Mouse (Mus musculus): ENCODE results near the gene Dab2. TPM values are rescaled to one million over a fixed set of nuclear protein-coding genes. Genes with fewer than 3 reads are reported as not detected.
A peak's percentile ranks its signal among the peaks of the same experiment; 100 is the strongest.

Dab2 gene
- polyA plus RNA-seq, 1 experiment from 2014 or later: 20.5 TPM

GRCm38 (mm10) chr15:6331380-6331779 lies 31.8 kb downstream of the Dab2 start:
- Histone ChIP-seq H3K9ac (replicated peaks) (no peak overlapping the region), H3K27me3 (no peaks in the 10 kb centered on the region), H3K9me3 (no peaks in the 10 kb centered on the region), H3K4me2 (replicated peaks) (no peak overlapping the region), H3K4me3 (replicated peaks) (no peak overlapping the region), H3K36me3 (no peaks in the 10 kb centered on the region), H3K4me1 (replicated peaks) (no peaks in the 10 kb centered on the region), H3K27ac (no peak overlapping the region)
- no peak for ATAC-seq
- 88% methylated on average over 2 of the region's 2 CpGs for WGBS

- Histone ChIP-seq H3K36me3 (no peaks in the 10 kb centered on the region), H3K4me2 (replicated peaks) (no peak overlapping the region), H3K4me3 (replicated peaks) (no peak overlapping the region), H3K9ac (replicated peaks) (no peak overlapping the region), H3K27ac (no peak overlapping the region), H3K9me3 (no peaks in the 10 kb centered on the region), H3K27me3 (no peaks in the 10 kb centered on the region), H3K4me1 (replicated peaks) (no peaks in the 10 kb centered on the region)
- no peak for ATAC-seq
- 90% methylated on average over 1 of the region's 1 CpGs for WGBS
These were observed 35.1 kb downstream of the Dab2 start for GRCm38 (mm10) chr15:6334664-6335206.

GRCm38 (mm10) chr15:6339767-6340166 lies 40.2 kb downstream of the Dab2 start:
- Histone ChIP-seq H3K4me2 (replicated peaks) (no peak overlapping the region), H3K4me1 (replicated peaks) (no peaks in the 10 kb centered on the region), H3K27ac (no peak overlapping the region), H3K27me3 (no peaks in the 10 kb centered on the region), H3K9me3 (no peaks in the 10 kb centered on the region), H3K9ac (replicated peaks) (no peak overlapping the region), H3K4me3 (replicated peaks) (no peak overlapping the region), H3K36me3 (no peaks in the 10 kb centered on the region)
- 78% methylated on average over 5 of the region's 5 CpGs for WGBS
- 0 out of 2 replicates have a peak, but pooled peaks have one; percentile 62 for ATAC-seq

- no peak for ATAC-seq
- WGBS: 83% methylated on average over 6 of the region's 6 CpGs
- Histone ChIP-seq H3K4me1 (replicated peaks) (no peaks in the 10 kb centered on the region), H3K9me3 (no peaks in the 10 kb centered on the region), H3K27ac (no peak overlapping the region), H3K36me3 (no peaks in the 10 kb centered on the region), H3K27me3 (no peaks in the 10 kb centered on the region), H3K4me3 (replicated peaks) (no peak overlapping the region), H3K4me2 (replicated peaks) (no peak overlapping the region), H3K9ac (replicated peaks) (no peak overlapping the region)
These were observed 40.8 kb downstream of the Dab2 start for GRCm38 (mm10) chr15:6340347-6340746.

- 88% methylated on average over 6 of the region's 6 CpGs for WGBS
- Histone ChIP-seq H3K4me1 (replicated peaks) (no peaks in the 10 kb centered on the region), H3K27me3 (no peaks in the 10 kb centered on the region), H3K9me3 (no peaks in the 10 kb centered on the region), H3K9ac (replicated peaks) (no peak overlapping the region), H3K4me3 (replicated peaks) (no peak overlapping the region), H3K27ac (no peak overlapping the region), H3K4me2 (replicated peaks) (no peak overlapping the region), H3K36me3 (no peaks in the 10 kb centered on the region)
- ATAC-seq: no peak
These were observed 41.8 kb downstream of the Dab2 start for GRCm38 (mm10) chr15:6341427-6341826.

GRCm38 (mm10) chr15:6353901-6354300 lies 54.3 kb downstream of the Dab2 start:
- Histone ChIP-seq H3K27me3 (no peaks in the 10 kb centered on the region), H3K4me2 (replicated peaks) (no peak overlapping the region), H3K4me1 (replicated peaks) (no peaks in the 10 kb centered on the region), H3K36me3 (no peaks in the 10 kb centered on the region), H3K4me3 (replicated peaks) (no peak overlapping the region), H3K9ac (replicated peaks) (no peak overlapping the region), H3K27ac (no peak overlapping the region), H3K9me3 (no peaks in the 10 kb centered on the region)
- no peak for ATAC-seq
- WGBS: 92% methylated on average over 3 of the region's 3 CpGs

- ATAC-seq: no peak
- no peaks in the 10 kb centered on the region for H3K9me3 ChIP-seq
- WGBS: 83% methylated on average over 2 of the region's 2 CpGs
These were observed 60.3 kb downstream of the Dab2 start for GRCm38 (mm10) chr15:6359859-6360258.

GRCm38 (mm10) chr15:6369974-6370373 lies 70.4 kb downstream of the Dab2 start:
- no peaks in the 10 kb centered on the region for H3K9me3 ChIP-seq
- ATAC-seq: no peak
- no peaks in the 10 kb centered on the region for H3K27me3 ChIP-seq
- no peak overlapping the region for H3K9ac ChIP-seq (replicated peaks)
- H3K36me3 ChIP-seq: no peaks in the 10 kb centered on the region
- H3K4me3 ChIP-seq (replicated peaks): no peak overlapping the region
- no peak overlapping the region for H3K27ac ChIP-seq
- no peak overlapping the region for H3K4me2 ChIP-seq (replicated peaks)
- H3K4me1 ChIP-seq (replicated peaks): no peaks in the 10 kb centered on the region
- WGBS: 55% methylated on average over 1 of the region's 1 CpGs

More at GRCm38 (mm10) chr15:6359859-6360258, 60.3 kb downstream of the Dab2 start:
- H3K4me3 ChIP-seq (replicated peaks): no peak overlapping the region
- no peak overlapping the region for H3K27ac ChIP-seq
- H3K27me3 ChIP-seq: no peaks in the 10 kb centered on the region
- H3K4me1 ChIP-seq (replicated peaks): no peaks in the 10 kb centered on the region
- H3K36me3 ChIP-seq: no peaks in the 10 kb centered on the region
- no peak overlapping the region for H3K9ac ChIP-seq (replicated peaks)
- no peak overlapping the region for H3K4me2 ChIP-seq (replicated peaks)

GRCm38 (mm10) chr15:6371486-6371885 lies 71.9 kb downstream of the Dab2 start:
- H3K4me3 ChIP-seq (replicated peaks): no peak overlapping the region
- no peak for ATAC-seq
- no peaks in the 10 kb centered on the region for H3K9me3 ChIP-seq
- no peaks in the 10 kb centered on the region for H3K27me3 ChIP-seq
- H3K4me1 ChIP-seq (replicated peaks): no peaks in the 10 kb centered on the region
- no peaks in the 10 kb centered on the region for H3K36me3 ChIP-seq
- 86% methylated on average over 2 of the region's 2 CpGs for WGBS
- H3K4me2 ChIP-seq (replicated peaks): no peak overlapping the region
- H3K9ac ChIP-seq (replicated peaks): no peak overlapping the region
- H3K27ac ChIP-seq: no peak overlapping the region

- Histone ChIP-seq H3K4me2 (replicated peaks) (no peak overlapping the region), H3K9ac (replicated peaks) (no peak overlapping the region), H3K36me3 (no peaks in the 10 kb centered on the region), H3K4me3 (replicated peaks) (no peak overlapping the region), H3K27ac (no peak overlapping the region), H3K9me3 (no peaks in the 10 kb centered on the region), H3K27me3 (no peaks in the 10 kb centered on the region), H3K4me1 (replicated peaks) (no peaks in the 10 kb centered on the region)
- no peak for ATAC-seq
- 80% methylated on average over 13 of the region's 13 CpGs for WGBS
These were observed 75.4 kb downstream of the Dab2 start for GRCm38 (mm10) chr15:6375016-6375415.

- no peak overlapping the region for H3K4me2 ChIP-seq (replicated peaks)
- no peaks in the 10 kb centered on the region for H3K9me3 ChIP-seq
- H3K27ac ChIP-seq: no peak overlapping the region
- no peaks in the 10 kb centered on the region for H3K36me3 ChIP-seq
- no peaks in the 10 kb centered on the region for H3K4me1 ChIP-seq (replicated peaks)
- ATAC-seq: no peak
- no peaks in the 10 kb centered on the region for H3K27me3 ChIP-seq
- no peak overlapping the region for H3K9ac ChIP-seq (replicated peaks)
- no peak overlapping the region for H3K4me3 ChIP-seq (replicated peaks)
- 79% methylated on average over 5 of the region's 5 CpGs for WGBS
These were observed 76.4 kb downstream of the Dab2 start for GRCm38 (mm10) chr15:6376001-6376400.

GRCm38 (mm10) chr15:6376785-6377184 lies 77.2 kb downstream of the Dab2 start:
- 90% methylated on average over 11 of the region's 11 CpGs for WGBS
- H3K9me3 ChIP-seq: no peaks in the 10 kb centered on the region
- no peaks in the 10 kb centered on the region for H3K4me1 ChIP-seq (replicated peaks)
- no peak for ATAC-seq
- no peak overlapping the region for H3K4me2 ChIP-seq (replicated peaks)
- no peak overlapping the region for H3K27ac ChIP-seq
- no peaks in the 10 kb centered on the region for H3K27me3 ChIP-seq
- H3K36me3 ChIP-seq: no peaks in the 10 kb centered on the region
- no peak overlapping the region for H3K9ac ChIP-seq (replicated peaks)
- no peak overlapping the region for H3K4me3 ChIP-seq (replicated peaks)

GRCm38 (mm10) chr15:6384027-6384426 lies 84.4 kb downstream of the Dab2 start:
- ATAC-seq: no peak

More at GRCm38 (mm10) chr15:6384027-6384426, 84.4 kb downstream of the Dab2 start:
- Histone ChIP-seq H3K27me3 (peaks cover 6% of the 10 kb centered on the region; the same call in 1 of the 2 replicates), H3K4me3 (replicated peaks) (no peak overlapping the region), H3K9ac (replicated peaks) (no peak overlapping the region), H3K4me2 (replicated peaks) (no peak overlapping the region), H3K9me3 (no peaks in the 10 kb centered on the region), H3K27ac (no peak overlapping the region), H3K36me3 (no peaks in the 10 kb centered on the region), H3K4me1 (replicated peaks) (peaks cover 14% of the 10 kb centered on the region)
- WGBS: 32% methylated on average over 6 of the region's 6 CpGs

Measured in midbrain, embryonic 13.5 days (tissue).